Mouse (Mus musculus) lung, adult 18-20 months (tissue): ENCODE measurements at regions not wholly inside any gene's neighbourhood (a gene's known extent, or its start where the extent isn't known, plus 50 kb on each side); places are given as distances from the start of the nearest gene placed in this dataset.
"Not testable (repeated sequence)": the region's sequence is repeated elsewhere in the genome, so short reads cannot be mapped to it uniquely, and the experiment has no call there.

ENCODE experiments used
- DNase-seq, 2 experiments: peaks; one replicate each; pipeline ENCODE4 v3.0.0; 2022; ENCODE audit warnings: mixed read lengths in 2 of 2

GRCm38 (mm10) chr13:72282764-72283163 is 319.2 kb upstream of the Irx1 start:
- DNase-seq = no peak

GRCm38 (mm10) chr13:72283701-72284100 is 320.2 kb upstream of the Irx1 start:
- DNase-seq = no peak

GRCm38 (mm10) chr13:72286301-72286700 is 322.8 kb upstream of the Irx1 start:
- no peak for DNase-seq

- no peak for DNase-seq
Measured at GRCm38 (mm10) chr13:72288381-72289092, 325.0 kb upstream of the Irx1 start.

- no peak for DNase-seq
Measured at GRCm38 (mm10) chr13:72289093-72289501, 325.6 kb upstream of the Irx1 start.

- DNase-seq = peak; percentile 6 to 27
Measured at GRCm38 (mm10) chr13:72292361-72292760, 328.8 kb upstream of the Irx1 start.

- DNase-seq = no peak
Measured at GRCm38 (mm10) chr13:72293059-72293694, 329.7 kb upstream of the Irx1 start.

GRCm38 (mm10) chr13:72298264-72298870 is 330.3 kb upstream of the Irx2 start:
- no peak for DNase-seq

GRCm38 (mm10) chr13:72299660-72300059 is 329.0 kb upstream of the Irx2 start:
- no peak for DNase-seq

GRCm38 (mm10) chr13:72301114-72301513 is 327.5 kb upstream of the Irx2 start:
- peak; percentile 12 to 22 for DNase-seq

- DNase-seq = peak; percentile 12 to 46
Measured at GRCm38 (mm10) chr13:72301841-72302240, 326.8 kb upstream of the Irx2 start.

GRCm38 (mm10) chr13:72302436-72303125 is 326.0 kb upstream of the Irx2 start:
- no peak for DNase-seq

GRCm38 (mm10) chr13:72303126-72303760 is 325.4 kb upstream of the Irx2 start:
- no peak for DNase-seq

- peak in 1 of 2 experiments; percentile 27 for DNase-seq
Measured at GRCm38 (mm10) chr13:72324041-72324690, 304.5 kb upstream of the Irx2 start.

- not testable (repeated sequence) for DNase-seq
Measured at GRCm38 (mm10) chr13:72326201-72326600, 302.4 kb upstream of the Irx2 start.

GRCm38 (mm10) chr13:72345647-72346133 is 282.9 kb upstream of the Irx2 start:
- no peak for DNase-seq

- DNase-seq = no peak
Measured at GRCm38 (mm10) chr13:72346207-72346943, 282.2 kb upstream of the Irx2 start.

- DNase-seq = no peak
Measured at GRCm38 (mm10) chr13:72346944-72347586, 281.6 kb upstream of the Irx2 start.

- DNase-seq = peak; percentile 48 to 52
Measured at GRCm38 (mm10) chr13:72352641-72353181, 275.9 kb upstream of the Irx2 start.

- DNase-seq = no peak
Measured at GRCm38 (mm10) chr13:72355297-72355696, 273.3 kb upstream of the Irx2 start.

- no peak for DNase-seq
Measured at GRCm38 (mm10) chr13:72355821-72356220, 272.8 kb upstream of the Irx2 start.
